Mouse (Mus musculus) liver, adult (tissue): Measurements from ENCODE around the gene Gjb1.
A peak's percentile ranks its signal among the peaks of the same experiment; 100 is the strongest.

Experiments
- GATA4 ChIP-seq: IDR thresholded peaks from 2 replicates; pipeline ENCODE4 v1.6.1; 2014; ENCODE audit warnings: mild to moderate bottlenecking, low read length; ENCODE audit not compliant: insufficient replicate concordance

Gjb1 gene

DNA sequence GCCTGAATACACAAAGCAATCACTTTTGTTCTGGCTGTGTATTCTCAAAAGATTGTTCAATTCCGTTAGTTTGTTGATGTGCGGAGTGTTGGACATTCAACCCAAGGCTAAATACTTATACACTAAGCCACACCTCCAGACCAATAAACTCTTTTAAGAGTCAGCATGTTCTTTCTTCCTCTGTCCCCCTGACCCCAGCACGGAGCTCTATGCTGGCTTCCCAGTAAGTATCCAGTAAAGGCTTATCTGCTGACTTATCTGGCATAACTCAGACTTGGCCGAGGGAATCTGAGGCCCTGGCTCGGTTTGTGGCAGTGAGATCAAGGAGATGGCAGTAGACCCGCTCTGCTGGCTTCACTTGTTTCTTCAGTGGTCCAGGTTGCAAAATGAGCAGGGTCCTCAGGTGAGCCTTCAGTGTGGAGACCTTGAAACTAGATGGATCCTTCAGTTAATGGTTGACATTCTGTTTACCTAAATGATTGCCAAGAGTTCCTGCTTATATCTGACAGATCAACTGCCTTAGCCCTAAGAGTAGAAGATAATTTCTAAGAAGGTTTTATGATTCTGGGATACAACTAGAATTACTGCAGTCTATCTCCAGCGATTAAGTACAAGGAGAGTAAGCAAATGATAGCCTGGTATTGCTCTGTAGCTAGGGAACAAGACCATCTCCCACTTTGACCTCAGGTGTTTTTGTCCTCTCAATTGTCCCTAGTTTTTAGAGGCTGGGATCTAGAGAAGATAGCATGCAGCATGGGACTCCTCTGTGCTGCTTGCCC lies at the start of gene Gjb1:
Gjb1 (plus strand) TSS at position 189 of the 779 bp plus-strand sequence.
- no peak; the same call in 1 of the 2 replicates for TF ChIP-seq GATA4

DNA sequence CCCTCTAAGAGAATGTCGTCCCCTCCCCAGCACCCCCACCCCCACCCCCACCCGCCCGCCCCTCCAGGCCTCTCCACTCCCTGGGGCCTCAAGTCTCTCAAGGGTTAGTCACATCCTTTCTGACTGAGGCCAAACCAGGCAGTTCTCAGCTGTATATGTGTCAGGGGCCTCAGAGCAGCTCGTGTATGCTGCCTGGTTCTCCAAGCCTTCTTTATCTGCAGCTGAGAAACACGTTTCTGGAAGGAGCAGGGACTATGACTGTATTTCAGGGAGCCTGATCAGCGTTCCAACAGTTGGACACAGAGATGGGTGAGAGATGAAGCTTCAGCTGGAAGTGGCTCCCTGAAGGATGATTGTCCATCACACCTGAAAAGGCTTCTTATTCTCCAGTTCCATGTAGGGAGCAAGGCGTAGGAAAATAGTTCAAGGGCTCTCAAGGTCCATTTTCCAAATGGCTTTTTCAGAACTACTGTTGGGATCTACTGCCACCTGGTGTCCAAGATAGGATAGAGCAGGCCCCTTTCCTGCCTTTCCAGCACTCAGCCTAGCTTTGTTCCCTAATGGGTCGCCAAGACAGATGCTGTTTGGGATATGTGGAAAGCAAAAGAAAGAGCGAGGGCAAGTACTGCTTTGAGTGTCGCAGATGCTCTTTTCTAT lies 46.7 kb upstream of the Gjb1 start:
- TF ChIP-seq GATA4: no peak

DNA sequence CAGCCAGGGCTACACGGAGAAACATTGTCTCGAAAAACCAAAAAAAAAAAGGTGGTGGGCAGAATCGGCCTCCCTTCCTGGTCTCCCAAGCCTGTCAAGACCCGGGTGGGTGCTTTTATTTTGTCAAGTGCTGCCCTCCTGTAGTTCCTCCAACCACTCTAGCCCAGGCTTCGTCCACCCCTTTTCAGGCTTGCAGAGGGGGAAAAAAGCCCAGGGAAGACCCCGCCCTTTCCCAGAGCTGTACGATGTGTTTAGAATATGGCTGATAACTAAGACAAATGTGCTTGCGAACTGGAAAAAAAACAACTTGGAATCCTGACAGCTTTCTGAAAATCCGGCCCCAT lies 44.2 kb upstream of the Gjb1 start:
- TF ChIP-seq GATA4: no peak

DNA sequence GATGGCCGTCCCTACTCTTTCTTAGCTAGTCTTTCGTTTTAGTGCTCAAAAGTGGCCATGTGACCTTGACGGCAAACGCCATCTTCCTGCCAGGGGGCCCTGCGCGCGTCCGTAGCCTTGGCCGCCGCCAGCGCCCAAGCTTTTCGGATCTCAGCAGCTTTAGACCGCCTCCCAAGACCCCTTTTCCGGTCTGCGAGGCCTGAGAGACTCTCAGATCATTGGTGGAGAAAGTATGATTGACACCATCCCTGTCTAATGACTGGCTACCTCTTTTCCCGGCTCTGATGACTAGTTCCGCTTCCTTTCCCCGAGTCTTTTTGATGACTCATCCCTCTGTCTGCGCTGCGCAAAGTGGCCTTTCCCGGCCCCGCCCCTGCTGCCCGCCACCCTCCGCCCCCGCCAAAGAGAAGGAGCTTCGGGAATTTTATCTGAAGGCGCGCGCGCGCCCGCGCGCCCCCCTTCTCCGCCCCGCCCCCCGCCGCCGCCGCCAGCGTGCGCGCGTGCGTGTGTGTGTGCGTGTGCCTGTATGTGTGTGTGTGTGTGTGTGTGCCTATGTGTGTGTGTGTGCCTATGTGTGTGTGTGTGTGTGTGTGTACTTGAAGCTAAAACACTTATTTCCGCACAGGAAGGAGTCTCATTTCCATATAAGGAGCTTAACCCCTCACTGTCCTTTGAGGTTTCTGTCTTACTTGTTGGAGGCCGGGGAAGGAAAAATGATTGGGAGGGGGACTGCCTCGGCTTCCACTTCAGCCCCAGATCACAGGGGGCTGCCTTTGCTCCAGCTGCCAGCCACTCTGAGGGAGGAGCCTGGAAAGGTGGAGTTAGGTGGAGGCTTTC lies 43.6 kb upstream of the Gjb1 start:
- TF ChIP-seq GATA4: peak; percentile 59; the same call in 1 of the 2 replicates

- no peak for TF ChIP-seq GATA4
These were observed 41.6 kb upstream of the Gjb1 start for GRCm38 (mm10) chrX:101334606-101335005.

DNA sequence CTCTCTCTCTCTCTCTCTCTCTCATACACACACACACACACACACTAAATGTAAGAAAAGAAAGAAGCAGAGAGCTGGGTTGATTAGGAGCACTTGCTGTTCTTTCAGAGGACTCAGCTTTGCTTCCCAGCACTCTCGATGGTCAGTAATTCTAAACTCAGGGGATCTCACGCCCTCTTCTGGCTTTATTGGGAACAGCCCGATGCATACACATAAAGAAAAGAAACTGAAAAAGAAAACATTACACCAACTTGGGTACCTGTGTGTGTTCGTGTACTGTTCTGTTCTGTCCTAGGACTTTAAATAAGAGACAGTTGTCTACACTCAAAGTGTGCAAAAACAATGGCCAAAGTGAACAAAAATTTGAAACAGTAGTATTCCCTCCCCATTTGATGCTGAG lies 37.5 kb upstream of the Gjb1 start:
- no peak for TF ChIP-seq GATA4

- no peak for TF ChIP-seq GATA4
These were observed 30.7 kb upstream of the Gjb1 start for GRCm38 (mm10) chrX:101345456-101345855.

DNA sequence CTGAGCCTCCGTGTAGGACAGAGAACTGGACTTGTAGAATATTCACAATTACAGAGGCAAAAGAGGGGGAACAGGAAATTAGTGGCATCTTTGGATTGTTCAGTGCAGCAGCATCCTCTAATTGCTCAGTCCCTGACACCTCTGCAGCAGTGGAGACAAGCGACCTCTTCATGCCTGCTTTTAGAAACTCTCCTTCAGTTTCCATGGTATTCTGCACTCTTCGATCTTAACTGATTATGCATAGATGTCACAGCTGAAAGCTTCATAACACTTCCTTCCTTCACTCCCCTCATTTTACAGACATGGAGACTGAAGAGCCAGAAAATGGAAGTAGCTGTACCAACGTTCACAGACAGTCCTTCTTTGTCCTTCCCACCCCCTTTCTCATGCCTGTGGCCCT lies 29.7 kb upstream of the Gjb1 start:
- TF ChIP-seq GATA4: no peak

- TF ChIP-seq GATA4: no peak
These were observed 25.0 kb upstream of the Gjb1 start for GRCm38 (mm10) chrX:101351188-101351587.

DNA sequence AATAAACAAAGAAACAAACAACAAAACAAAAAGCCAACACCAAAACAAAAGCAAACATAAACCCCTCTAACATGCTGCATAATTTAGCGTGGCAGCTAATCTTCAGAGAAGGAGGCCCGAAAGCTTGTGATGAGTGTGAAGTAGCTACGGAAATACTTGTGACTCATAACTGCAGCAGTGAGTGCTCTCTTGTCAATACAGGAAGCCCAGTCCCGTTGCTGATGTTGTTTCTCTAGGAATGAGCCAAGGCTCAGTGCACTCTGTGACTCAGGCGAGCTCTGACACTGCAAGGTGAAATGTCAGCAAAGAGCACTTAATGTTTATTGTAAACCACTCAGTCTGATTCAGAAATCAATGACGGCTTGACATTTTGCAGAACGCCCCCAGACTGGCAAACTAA lies 7.2 kb upstream of the Gjb1 start:
- no peak for TF ChIP-seq GATA4

GRCm38 (mm10) chrX:101370573-101370972 lies 5.6 kb upstream of the Gjb1 start:
- TF ChIP-seq GATA4: no peak

DNA sequence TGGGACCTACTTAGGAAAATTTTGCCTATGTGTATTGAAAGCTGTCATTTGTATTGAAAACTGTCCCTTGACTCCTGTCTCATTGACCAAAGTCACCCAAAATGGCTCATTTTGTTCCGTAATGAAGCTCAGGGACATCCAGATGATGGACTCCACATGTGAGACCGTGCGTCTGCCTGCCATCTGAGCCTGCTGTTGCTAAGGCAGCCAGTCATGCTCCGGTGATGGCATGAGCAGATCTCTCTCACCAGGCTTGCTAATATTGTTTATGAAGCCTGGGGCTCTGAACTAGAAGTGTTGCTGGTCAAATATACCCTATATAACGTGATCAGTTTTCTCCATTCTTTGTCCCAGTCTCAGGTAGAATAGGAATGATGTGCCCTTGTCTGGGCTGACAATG lies 3.2 kb upstream of the Gjb1 start:
- no peak for TF ChIP-seq GATA4

GRCm38 (mm10) chrX:101377076-101377475 lies 898 bp downstream of the Gjb1 start:
- TF ChIP-seq GATA4: no peak

GRCm38 (mm10) chrX:101379744-101380143 lies 3.6 kb downstream of the Gjb1 start:
- TF ChIP-seq GATA4: no peak

- TF ChIP-seq GATA4: no peak
These were observed 7.3 kb downstream of the Gjb1 start for GRCm38 (mm10) chrX:101383455-101383854.
